Mouse (Mus musculus): ENCODE data around the gene Barhl2. TPM values are rescaled to one million over a fixed set of nuclear protein-coding genes. Genes with fewer than 3 reads are reported as not detected.

Gene Barhl2
- total RNA-seq, 2 experiments from 2014 or later, result 0.12 TPM; not detected in 1

GRCm38 (mm10) chr5:106455106-106455920 is 2.7 kb downstream of the Barhl2 start:
- DNase-seq (ENCODE audit: low spot score in 2 of 2), result no peak

DNA sequence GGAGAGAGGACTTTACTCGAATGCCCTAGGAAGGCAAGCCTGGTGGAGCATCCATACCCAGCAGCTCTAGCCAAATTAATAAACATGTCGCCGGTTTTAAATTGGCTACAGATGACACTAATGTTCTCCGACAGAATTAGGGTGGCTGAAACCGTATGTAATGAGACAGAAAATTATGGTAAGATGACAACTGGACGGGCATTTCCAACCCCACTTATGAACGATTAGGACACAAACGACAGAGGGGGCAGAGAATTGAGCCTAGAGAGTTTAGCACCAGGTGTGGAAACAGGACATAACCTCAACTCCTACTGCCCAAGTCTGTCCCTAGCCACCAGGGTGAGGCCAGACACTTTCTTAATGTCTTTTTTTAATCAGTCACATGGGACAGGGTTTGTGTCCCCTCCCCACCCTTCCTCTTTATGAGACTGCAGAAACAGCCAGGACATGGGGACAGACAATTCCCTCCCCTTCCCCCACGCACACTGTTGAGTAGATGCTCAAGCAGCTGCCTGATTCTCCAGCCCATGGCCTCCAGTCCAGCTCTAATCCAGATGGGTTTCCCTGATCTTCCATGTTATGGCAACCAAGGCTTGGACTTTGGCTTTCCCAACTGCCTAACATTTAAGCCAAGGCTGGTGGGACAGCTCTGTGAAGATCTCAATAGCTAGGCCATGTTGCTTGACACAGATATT is 3.4 kb downstream of the Barhl2 start:
- DNase-seq (ENCODE audit: low spot score in 2 of 2), result no peak

- DNase-seq (ENCODE audit: low spot score in 2 of 2), result no peak
Measured at GRCm38 (mm10) chr5:106453886-106454321, 4.1 kb downstream of the Barhl2 start.

DNA sequence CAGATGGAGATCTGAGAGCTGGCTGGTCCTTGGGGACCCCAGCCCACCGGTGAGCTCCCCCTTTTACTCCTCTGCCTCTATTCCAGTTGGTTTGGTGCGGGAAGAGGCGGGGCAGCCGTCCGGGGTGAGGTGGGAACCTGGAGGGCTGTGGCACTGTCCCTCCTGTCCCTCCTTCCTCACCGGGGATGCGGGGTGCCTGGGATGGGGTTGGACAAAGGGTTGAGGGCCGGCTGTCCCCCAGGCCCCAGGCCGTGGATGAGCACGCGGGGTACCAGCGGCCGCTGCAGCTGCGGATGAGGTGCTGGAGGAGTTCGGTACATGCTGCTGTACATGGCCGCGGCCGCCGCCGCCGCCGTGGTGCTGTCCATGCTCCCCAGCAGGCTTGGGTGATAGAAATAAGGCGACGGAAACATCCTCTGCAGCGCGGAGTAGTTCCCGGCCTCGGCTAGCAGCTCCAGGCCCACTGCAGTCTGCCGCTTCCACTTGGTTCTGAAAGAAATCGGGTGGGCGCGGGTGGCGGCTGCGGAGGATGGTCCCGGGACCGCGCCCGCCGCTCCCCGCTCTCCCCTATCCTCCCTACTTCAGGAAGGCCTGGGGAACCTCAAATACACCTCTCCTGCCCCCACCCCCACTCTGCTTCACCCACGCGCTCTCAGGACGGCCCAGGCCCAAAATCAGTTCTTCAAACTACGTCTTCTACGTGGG is 4.6 kb downstream of the Barhl2 start:
- DNase-seq (ENCODE audit: low spot score in 2 of 2), result no peak

- no peak for DNase-seq (ENCODE audit: low spot score in 2 of 2)
Measured at GRCm38 (mm10) chr5:106452686-106453085, 5.3 kb downstream of the Barhl2 start.

DNA sequence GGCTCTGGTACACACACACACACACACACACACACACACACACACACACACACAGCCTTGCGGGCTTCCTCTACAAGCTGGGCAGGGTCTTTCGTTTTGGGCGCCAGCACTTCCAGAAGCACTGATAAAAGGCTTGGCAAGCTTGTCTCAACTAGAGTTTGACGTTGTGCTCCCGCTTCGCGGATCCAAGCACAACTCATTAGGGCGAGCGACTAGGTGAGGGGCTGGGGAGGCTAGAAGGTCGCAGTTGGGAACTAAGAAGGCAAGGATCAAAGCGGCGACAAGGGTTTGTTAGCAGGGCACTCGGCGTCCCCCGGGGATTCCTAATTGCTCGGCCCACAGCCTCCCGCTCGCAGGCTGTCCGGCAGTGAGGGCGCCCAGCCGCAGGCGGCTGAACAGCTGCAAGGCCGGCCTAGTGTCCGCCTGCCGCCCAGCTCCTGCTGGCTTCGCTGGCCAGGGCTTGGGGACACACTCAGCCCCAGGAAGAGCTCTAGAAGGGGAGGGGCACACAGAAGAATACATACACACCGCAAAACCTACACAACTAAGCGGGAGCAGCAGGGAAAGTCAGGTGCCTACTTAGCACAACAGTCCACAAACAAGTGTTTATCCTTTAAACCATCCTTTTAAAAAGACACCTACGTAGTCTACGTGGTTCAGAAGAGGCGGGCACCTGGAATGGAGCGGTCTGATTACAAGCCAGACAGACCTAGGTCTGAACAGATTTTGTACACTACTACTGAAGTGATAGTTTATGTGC is 6.1 kb downstream of the Barhl2 start:
- DNase-seq (ENCODE audit: low spot score in 2 of 2), result no peak

- no peak for DNase-seq (ENCODE audit: low spot score in 2 of 2)
Measured at GRCm38 (mm10) chr5:106450426-106451160, 7.4 kb downstream of the Barhl2 start.

GRCm38 (mm10) chr5:106449720-106450425 is 8.1 kb downstream of the Barhl2 start:
- no peak for DNase-seq (ENCODE audit: low spot score in 2 of 2)

DNA sequence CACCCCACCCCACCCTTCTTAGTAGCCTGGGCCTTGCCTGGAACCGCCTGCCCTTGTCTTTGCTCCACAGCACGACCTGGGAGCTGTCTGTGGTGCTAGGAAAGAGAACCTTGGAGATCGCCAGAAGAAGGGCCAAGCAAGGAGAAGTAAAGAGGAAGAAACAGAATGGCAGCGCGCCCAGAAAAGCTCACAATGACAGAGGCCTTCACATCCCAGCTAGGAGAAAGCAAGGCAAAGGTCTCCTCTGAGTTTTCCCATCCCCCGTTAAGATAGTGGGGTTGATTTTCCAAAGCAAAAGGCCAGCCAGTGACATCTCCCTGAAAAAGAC is 9.2 kb downstream of the Barhl2 start:
- no peak for DNase-seq (ENCODE audit: low spot score in 2 of 2)

- DNase-seq (ENCODE audit: low spot score in 2 of 2), result no peak
Measured at GRCm38 (mm10) chr5:106447951-106448797, 9.8 kb downstream of the Barhl2 start.

DNA sequence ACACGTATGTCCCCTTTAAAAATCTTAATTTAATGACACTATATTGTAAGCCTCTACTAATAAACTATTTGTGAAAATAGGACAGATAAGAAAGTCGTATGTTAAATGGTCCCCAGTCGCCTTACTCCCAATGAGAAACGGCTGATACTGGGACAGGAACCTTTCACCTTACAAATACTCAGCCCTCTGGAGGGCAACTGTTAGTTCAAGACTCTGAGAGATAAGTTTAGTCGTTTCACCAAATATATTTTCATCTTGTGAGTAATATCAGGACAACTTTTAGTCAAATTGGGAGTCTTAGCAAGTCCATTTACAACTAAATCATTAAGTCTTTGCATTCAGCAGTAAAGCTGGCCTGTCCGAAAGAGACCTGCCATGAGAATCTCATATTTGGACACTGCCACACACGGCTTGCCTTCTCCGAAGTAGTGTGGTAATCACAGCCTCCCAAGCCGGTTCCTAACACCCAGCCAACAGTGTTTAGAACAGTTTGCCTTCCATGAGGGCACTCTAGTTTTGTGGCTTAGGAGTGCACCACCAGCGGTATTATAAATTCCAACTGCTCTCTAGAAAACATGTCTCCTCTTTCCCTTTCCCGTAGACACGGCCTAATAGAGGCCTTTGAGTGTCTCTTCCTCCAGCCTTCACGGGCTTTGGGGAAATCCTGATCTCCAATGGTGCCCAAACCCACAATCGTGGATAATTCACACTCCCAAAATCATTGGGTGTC is 10.7 kb downstream of the Barhl2 start:
- DNase-seq (ENCODE audit: low spot score in 2 of 2), result no peak

DNA sequence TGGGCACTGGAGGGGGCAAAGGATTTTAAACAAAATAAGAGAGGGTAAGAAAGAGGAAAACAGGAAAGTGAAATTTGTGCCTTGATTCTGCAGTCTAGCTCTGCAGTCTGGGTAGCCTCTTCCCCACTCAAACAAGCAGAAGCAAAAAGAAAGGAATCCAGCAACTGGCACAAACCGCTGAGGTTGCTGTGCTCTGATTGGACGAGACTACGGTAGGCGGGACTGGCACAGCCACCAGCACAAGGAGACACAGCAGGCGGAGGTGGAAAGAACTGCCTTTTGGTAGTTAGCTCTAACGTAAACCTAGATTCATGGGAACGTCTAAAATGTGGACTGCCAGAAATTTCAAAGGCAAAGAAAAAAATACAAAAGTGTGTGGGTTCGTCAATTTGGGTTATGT is 11.4 kb downstream of the Barhl2 start:
- no peak for DNase-seq (ENCODE audit: low spot score in 2 of 2)

DNA sequence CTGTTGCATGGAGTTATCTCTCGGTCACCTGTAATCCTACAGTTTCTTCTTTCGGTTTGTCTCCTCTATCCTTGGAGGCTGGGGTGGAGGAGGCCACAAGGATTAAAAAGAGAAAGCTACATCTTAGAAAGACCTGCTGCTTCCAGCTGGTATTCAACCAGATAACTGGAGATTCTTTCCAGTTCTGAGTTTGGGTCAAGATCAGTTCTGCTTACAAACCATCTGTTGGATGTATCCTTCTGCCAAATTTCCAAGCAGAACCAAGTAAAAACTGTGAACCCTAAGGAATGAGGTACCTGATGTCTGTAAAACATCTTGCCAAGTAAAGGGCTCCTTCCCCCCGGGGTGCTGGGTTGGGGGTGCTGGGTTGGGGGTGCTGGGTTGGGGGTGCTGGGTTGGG is 12.3 kb downstream of the Barhl2 start:
- DNase-seq (ENCODE audit: low spot score in 2 of 2), result no peak

GRCm38 (mm10) chr5:106438916-106439315 is 19.1 kb downstream of the Barhl2 start:
- no peak for DNase-seq (ENCODE audit: low spot score in 2 of 2)

DNA sequence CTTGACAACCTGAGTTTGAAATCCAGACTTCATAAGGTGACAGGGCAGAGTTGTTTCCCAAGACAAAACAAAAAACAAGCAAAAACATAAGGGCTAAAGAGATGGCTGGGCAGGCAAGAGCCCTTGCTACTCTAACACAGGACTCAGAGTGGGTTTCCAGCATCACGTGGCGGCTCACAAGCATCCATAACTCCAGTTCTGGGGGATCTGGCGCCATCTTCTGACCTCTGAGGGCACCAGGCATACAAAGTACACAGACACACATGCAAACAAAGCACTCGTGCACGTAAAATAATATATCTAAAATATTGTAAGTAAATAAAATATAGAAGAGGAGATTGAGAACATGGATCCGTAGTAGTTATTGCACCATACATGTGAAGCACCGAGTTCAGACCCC is 31.9 kb downstream of the Barhl2 start:
- DNase-seq (ENCODE audit: low spot score in 2 of 2), result no peak

DNA sequence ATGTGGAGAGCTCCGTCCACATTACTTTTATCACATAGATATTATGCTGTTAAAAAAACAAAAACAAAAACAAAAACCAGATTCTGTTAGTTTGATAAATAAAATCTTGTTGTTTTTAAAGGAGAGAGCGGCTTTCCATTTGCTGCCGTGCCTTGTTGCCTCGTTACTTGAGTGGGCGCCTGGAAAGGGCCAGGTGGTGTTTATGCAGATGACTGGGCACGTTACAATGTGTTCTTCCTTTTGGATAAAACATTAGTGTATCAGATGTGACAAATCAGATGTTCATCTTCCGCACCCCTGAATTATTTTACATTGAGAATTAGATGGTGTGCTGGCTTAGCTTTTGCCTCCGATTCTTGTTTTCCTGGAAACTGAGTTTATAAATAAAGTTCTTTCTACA is 37.1 kb downstream of the Barhl2 start:
- DNase-seq (ENCODE audit: low spot score in 2 of 2), result peak; percentile 13 to 56

- no peak for DNase-seq (ENCODE audit: low spot score in 2 of 2)
Measured at GRCm38 (mm10) chr5:106420370-106420769, 37.6 kb downstream of the Barhl2 start.

- no peak for DNase-seq (ENCODE audit: low spot score in 2 of 2)
Measured at GRCm38 (mm10) chr5:106417210-106417609, 40.8 kb downstream of the Barhl2 start.
